Mouse (Mus musculus) A20 (cell line): Measurements from ENCODE around the gene Mthfsd.
"Not testable (repeated sequence)": the region's sequence is repeated elsewhere in the genome, so short reads cannot be mapped to it uniquely, and the experiment has no call there.

Experiments
- DNase-seq: peaks from one replicate; pipeline ENCODE4 v3.0.0-alpha.2; 2011; ENCODE audit warnings: low read depth, low spot score

The Mthfsd gene

DNA sequence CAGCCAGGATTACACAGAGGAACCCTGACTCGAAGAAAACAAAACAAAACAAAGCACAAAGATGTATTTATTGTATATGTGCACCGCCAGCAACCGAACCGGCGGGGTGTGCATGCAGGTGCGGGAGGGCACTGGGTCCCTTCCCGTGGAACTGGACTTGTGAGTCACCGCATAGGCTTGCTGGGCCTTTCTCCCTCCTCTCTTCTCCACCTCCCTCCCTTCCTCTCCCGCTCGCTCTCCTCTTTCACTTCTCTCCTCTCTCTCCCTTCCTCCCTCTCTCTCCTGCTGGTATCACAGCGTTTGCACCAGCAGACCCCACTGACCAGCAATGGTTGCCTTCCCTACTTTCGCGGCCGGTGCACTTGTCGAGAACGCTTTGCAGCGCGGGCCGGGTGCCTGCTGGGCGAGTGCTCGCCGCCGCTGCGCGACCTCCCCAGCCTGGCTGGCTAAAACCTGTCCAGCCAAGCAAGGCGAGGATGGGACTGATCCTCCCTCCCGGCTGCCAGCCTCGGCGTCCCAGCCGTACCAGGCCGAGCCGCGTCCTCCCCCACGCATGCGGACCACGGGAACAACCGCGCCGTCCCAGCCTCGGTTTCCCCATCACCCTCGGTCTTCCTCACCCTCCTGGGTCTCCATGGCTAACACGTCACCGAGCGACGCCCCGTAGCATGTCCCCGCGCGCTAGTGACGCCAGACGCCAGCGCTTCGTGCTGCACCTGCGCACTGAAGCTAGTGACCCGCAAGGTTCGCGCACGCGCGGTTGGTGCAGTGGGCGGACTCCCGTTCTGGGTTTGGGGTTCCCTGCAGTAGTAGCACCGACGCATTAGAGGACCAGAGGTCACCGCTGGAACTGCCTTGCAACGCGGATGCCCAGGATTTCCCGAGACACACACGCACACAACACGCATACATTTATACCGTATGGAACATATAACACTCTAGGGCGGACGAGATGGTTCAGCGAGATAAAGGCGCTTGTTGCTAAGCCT, at the start of gene Mthfsd:
Gene Mthfsd (minus strand): TSS at position 725 of the 989 bp plus-strand sequence.
- DNase-seq, result peak; percentile 98

DNA sequence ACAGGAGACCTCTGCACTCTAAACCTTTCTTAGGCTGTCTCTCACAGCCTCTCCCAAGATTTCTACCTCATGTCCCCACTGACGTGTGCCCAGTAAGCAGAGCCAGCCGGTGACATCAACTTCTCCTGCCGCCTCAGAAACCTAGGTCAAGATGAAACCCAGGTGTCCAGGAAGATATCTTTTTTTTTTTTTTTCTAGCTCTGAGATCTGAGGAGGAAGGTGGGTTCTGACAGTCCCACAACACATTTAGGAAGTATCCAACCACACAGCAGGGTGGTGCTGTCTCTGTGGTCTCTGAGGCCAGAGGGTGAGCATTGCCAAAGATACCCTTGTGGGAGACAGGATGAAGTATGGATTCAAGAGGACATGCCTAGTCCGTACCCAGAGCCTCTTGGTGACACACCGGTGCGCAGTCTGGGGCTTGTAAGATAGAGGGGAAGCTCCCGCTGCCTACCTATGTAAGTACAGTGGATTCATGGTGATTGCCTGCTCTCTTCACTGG, 48.8 kb upstream of the Mthfsd start:
- no peak for DNase-seq

DNA sequence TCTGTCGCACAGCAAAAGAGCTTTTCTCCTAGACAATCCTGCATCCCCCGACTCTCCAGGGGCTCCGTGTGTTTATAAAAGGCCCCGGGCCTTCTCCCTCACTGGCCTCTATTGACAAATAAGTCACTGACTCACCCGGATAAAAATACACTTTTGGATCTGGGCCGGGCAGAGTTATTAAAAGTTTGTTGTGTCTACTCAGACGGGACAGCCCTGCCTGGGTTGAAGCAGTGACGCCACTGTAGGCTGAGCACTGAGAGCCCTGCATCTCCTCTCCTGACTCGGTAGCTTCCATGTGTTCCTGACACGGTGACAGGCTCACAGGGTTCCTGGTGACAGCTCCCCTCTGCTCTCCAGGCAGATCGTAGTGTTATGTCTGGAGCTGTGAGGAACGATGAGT, 44.2 kb upstream of the Mthfsd start:
- DNase-seq, result no peak

DNA sequence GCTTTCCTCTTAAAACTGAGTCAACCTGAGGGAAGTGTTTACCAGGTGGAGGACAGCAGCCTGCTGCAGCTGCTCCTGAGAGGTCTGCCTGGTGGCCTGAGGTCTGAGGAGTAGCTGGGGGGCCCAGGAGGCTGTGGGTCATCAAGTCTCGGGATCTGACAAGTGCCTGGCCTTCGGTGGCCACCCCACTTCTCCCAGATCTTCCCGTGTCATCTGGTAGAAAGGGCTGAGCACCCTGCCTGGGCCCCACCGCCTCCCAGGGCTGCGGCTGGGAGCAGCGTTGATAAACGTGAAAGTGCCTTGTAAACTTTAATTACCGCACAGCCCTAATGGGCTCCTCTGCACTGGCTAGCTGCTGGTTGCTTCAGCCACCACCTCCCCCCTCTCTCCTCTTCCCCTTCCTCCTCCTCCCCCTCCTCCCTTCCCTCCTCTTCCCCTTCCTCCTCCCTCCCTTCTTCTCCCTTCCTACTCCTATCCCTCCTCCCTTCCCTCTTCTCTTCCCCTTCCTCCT, 40.4 kb upstream of the Mthfsd start:
- no peak for DNase-seq

DNA sequence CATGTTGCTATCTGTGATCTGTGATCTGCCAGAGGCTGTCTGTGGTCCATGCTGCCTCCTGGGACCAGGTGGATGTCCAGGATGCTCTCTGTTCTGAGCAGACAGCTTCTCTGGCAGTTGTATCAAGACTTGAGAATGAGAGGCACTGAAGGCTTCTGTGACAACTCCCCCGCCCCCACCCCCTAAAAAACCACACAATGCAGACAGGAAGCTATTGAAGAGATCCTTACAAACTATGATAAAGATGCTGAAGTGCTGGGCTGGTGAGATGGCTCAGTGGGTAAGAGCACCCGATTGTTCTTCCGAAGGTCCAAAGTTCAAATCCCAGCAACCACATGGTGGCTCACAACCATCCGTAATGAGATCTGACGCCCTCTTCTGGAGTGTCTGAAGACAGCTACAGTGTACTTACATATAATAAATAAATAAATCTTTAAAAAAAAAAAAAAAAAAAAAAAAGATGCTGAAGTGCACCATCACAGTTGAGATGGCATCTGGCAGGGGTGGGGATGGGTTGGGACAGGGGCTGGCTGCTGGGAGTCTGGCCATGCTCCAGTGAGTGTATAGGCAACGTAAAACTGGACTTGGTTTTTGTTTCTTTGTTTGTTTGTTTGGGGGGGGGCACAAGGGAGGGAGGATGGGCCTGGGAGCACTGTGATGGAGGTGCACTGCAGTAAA, 37.4 kb upstream of the Mthfsd start:
- not testable (repeated sequence) for DNase-seq

DNA sequence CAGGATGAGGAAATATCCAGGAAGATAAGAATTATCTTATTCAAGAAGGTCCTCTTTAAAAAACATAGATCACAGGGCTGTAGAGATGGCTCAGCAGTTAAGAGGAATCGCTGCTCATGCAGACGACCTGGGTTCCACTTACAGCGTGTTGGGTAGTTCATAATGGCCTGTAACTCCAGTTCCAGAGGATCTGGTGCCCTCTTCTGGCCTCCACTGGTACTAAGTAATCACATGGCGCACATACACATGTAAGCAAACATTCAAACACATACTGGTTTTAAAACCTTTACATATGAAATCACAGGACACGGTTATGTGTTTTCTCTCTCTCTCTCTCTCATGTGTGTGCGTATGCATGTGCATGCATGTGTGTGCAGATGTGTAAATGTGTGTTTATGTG, 28.7 kb upstream of the Mthfsd start:
- no peak for DNase-seq

DNA sequence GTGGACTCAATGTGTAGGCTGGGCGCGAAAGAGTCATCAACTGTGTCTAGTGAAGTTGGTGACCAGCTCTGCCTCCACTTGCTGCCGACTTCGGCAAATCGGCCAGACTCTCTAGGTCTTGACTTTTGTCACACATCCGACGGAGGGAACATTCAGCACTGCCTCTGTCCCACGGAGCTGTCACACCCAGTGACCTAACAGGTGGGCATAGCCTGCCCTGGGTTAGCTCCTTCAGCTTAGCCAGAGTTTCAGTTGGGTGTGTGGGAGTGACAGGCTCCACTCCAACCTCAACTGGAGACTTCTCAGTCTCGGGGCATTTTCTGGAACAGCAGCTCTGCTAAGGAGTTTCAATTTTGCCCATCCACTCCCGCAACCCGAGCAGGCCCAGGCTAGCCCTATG, 26.3 kb upstream of the Mthfsd start:
- no peak for DNase-seq

DNA sequence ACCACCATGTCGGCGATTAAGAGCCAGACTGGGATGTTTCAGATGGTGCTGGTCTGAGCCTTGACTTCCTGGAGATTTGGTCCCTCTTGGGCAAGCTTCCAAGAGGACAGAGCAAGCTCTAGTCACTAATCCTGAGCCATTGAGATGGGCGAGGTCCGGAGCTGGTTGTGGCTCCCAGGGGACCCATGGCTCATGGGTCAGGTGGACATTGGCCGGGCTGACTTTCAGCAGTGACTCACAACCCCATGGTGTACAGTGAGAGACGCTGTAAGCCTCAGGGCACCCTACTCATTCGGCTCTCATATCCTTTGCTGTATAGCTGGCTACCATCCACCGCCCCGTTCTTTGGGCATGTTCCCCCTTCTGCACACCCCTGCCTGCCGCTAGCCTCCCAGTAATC, 25.9 kb upstream of the Mthfsd start:
- no peak for DNase-seq

DNA sequence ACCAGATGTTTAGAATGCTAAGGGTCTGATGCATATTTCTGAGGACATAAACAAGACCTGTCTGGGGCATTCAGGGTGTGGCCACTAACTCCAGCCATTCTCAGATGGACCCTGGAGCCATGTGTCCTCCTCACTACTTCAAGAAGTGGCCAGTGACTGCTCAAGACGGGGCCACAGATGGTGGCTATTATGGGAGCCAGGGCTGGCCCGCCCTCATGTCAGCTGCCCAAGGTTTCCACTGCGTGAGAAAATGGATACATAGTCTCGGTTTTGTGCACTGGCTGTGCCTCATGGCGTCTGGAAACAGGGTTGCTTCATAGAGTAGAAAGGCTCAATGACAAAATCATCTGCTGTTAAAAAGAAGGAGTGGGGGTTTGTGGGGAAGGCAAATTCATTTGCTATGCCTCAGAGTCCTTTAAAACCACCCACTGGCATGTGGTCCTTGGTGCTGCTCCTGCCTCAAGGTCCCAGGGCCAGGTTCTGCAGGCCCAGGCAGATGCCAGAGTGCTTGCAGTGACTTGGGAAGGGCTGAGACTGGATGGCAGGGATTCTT, 24.8 kb upstream of the Mthfsd start:
- DNase-seq, result no peak

DNA sequence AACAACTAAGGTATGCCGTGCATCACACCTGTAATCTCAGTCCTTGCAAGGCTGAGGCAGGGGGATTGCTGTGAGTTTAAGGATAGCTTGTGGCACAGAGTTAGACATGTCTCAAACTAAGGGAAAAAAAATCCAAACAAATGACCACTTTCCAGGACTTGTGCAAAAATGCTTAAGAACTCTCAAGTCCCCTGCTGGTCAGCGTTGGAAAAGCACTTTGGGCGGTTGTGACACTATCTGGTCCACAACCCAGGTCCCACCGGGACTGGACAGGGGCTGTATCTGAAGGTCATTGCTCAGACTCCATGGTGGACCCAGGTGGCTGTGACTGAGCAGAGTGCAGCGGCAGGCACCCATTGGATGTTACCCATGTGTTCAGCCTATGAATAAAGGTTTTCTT, 22.3 kb upstream of the Mthfsd start:
- DNase-seq, result peak; percentile 60

DNA sequence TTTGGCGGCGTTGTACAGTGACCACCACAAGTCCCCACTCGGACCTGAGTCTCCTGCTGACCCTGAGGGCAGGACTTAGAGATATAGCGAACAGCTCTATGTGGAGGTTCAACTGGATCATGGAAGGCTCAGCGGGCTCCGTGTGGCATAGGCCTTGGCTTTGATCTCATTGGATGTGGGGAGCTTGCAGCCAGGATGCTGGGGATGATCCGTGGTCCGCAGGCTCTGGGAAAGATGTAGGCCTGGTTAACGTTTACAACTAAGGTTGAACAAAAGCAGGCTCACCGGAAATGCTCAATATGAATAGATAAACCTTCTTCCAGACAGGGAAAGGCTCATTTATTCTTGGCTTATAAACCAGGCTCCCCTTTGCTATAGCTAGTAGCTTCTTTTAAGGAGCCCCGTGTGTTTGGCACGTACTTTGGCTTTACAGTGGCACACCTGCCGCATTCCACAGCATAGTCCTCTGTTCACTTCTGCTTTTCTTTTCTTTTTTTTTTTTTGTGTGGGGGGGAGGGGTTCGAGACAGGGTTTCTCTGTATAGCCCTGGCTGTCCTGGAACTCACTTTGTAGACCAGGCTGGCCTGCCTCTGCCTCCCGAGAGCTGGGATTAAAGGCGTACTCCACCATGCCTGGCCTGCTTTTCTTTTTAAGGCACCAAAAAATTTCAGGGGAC, 21.2 kb upstream of the Mthfsd start:
- DNase-seq, result peak; percentile 73

DNA sequence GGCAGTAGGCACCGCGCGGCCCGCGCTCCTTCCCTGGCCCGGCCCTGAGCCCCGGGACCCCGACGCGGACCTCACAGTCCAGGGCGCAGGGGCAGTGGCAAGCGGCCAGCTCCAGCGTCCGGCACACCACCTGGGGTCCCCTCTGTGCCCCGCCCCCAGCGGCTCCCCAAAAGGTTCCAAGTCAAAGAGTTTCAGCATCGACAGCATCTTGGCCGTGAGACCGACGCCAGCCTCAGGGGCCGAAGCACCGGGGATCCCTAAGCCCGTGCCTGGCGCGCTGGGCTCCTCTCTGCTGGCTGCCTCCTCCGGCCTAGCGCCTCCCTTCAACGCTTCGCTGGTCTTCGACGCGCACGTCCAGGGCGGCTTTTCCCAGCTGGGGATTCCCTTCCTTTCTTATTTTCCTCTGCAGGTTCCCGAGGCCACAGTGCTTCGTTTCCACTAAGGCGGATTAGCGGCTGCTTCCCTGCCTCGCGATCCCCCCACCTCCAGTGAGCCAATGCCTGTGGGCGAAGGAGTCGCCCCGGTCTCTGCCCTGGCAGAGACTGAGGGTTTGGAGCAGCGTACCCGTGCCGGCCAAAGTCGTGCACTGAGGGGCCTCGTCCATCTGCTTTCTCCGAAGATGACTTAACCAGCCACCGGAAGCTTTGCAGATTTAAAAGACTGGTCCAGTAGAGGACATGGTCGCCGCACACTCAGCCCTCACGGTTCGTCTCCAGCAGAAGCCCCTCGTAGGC, 20.5 kb upstream of the Mthfsd start:
- DNase-seq, result no peak

DNA sequence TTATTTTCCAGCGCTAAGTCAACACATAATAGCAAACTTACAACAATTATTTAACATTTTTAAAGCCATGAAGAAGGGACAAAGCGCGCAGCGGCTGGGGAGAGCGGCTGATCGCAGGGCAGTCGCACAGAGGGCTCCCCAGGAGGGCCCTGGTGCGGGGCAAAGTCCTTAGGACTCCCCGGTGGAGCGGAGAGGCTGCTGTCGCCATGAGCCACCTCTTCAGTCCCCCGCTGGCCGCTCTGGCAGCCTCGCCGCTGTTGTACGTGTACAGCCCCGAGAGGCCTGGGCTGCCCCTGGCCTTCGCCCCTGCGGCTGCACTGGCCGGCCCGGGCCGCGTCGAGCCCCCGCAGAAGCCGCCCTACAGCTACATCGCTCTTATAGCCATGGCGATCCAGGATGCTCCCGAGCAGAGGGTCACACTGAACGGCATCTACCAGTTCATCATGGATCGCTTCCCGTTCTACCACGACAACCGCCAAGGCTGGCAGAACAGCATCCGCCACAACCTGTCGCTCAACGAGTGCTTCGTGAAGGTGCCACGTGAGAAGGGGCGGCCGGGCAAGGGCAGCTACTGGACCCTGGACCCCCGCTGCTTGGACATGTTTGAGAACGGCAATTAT, 19.7 kb upstream of the Mthfsd start, which contains the start of gene Foxl1:
Gene Foxl1 (plus strand): TSS at position 185 of the 620 bp plus-strand sequence.
- DNase-seq, result no peak

DNA sequence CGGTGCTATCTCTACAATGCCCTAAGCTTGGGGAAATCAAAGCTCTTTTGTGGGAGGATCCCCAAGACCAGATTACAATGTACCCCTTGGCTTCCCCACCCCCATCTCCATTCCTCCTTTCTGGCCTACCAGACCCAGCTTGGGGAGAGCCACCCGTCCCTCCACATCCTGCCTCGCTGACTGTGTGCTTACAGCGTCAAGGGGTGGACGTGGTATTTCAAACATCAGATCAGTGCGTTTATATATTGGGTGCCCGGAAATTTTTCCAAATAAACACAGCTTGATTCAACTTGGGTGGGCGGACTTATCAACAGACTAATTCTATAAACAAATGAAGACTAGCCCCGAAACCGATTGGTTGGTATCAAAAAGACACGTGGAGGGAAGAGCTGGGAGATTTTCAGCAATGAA, 19.1 kb upstream of the Mthfsd start:
- DNase-seq, result no peak

DNA sequence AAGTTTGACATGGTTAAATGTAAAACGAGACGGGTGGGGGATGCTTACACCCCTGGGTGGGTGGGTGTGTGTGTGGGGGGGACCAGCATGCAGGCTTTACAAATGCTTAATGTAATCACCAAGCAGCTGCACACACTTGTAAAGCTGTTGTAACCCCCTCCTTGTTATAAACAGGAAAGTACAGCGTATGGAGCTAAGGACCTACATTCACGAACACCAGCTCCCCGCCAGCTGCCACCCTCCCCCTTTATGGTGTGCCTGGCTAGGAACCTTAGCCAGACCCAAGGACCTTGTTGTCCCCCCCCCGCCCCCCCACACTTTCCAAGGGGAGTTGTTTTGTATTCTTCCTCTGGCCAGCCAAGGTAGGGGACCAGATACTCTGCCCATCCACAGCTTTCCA, 18.5 kb upstream of the Mthfsd start:
- no peak for DNase-seq

DNA sequence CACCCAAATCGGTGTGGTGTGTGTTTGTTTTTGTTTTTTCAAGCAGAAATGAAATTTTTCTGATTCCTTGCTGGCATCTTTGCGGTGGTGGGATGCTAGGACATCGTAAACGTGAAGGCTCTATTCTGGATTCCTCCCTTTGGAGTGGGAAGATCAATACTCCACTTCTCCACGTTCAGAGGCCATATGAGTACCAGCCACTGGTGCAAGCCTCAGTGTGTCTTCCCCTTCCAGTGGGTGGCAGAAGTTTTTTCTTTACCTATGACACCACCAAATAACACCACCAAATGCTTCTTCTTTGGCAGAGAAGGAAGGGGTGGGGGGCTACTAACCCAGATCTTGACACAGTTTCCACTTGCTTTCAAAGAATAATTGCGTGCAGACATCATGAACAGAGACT, 18.0 kb upstream of the Mthfsd start:
- no peak for DNase-seq

DNA sequence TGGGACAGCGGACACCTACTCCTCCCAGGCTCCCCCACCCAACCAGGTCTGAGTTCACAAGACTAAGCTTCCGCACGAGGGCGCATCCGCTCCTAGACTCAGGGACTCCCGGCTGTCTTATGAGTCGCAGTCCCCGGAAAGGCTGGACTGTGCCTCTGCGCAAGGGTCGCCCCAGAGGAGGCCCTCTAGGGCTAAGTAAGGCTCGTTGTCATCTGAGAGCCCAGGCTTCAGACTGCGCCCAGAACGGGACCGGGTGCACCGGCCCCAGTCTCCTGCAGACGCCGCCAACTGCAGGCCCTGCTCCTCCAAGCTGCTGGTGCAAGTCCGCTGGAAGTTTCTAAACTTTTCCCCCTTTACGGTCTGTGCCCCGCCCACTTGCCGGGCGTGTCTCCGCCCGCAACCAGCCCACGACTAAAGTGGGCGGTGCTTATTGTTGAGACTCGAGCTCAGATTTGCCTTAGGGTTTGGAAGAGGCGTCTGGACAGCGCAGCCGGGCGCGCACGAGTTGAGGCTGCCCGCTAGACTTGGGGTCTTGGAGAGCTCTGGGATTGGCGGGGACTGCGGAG, 17.2 kb upstream of the Mthfsd start:
- DNase-seq, result peak; percentile 26

DNA sequence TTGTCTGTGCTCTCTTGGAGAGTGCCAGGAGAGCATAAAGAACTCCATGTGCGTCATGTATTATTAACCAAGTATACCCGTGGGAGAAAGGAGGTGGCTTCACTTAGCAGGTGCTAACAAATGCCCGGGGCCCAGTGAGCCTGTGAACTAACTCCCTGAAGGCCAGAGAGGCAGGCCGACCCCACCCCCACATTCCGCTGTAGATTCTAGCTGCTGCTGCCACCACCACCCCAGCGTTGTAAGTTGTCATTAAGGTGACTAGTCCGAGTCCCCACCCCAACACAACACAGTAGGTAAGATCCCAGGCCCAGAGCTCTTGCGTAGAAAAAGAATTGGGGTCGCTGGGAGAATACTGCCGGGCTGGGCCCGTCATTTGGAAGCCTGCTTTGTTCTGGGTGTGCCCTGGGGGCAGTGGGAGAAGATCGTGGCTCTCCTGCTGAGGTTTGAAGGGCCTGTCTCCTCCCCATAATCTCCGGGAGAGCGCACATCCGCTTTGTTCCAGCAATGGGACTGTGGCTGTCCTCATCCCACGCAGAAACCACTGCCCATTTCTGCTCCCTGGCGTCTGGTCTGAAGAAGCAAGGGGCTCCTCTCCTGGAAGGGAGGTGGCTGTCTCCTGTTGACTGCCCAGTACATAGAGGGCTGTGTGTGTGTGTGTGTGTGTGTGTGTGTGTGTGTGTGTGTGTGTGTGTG, 16.5 kb upstream of the Mthfsd start:
- DNase-seq, result no peak

DNA sequence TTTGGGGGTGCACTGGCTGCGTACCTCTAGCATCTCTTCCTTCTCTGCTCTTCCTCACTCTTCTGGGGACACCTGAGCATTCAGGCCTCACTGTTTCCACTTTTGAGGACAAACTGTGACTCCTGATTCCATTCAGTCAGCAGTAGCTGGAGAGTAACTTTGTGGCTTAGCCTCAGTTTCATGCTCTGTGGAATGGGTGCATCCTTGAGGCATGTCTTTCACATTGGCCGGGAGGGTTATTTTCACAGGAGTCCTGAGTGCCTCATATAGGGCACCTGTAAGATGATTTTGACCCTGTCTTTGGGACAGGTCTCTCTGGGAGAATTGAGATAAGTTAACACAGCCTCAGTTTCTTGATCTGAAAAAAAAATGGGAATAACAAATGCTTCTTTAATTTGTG, 14.9 kb upstream of the Mthfsd start:
- no peak for DNase-seq
